Mouse (Mus musculus) heart, embryonic 12.5 days (tissue): ENCODE measurements at regions not wholly inside any gene's neighbourhood (a gene's known extent, or its start where the extent isn't known, plus 50 kb on each side); places are given as distances from the start of the nearest gene placed in this dataset.

Experiments
- ATAC-seq: fragments of 200-750 bp; cut with Nextera tagmentation; 2 replicates; pipeline ENCODE4 v1.8.0; 2017; ENCODE audit warnings: moderate TSS enrichment, moderate library complexity; ENCODE audit not compliant: insufficient number of reproducible peaks, low FRiP score
- H3K27ac ChIP-seq: fragments of 300-500 bp; sonication (generic); 2 replicates; pipeline ENCODE4 v1.5.1; 2016; ENCODE audit warnings: mild to moderate bottlenecking, moderate library complexity; ENCODE audit not compliant: poor library complexity, severe bottlenecking
- H3K27me3 ChIP-seq: fragments of 300-500 bp; sonication (generic); replicated peaks from 2 replicates; pipeline ENCODE4 v1.6.1; 2016; ENCODE audit warnings: mild to moderate bottlenecking, moderate library complexity
- H3K36me3 ChIP-seq: fragments of 300-500 bp; sonication (generic); 2 replicates; pipeline ENCODE4 v1.6.1; 2016; ENCODE audit warnings: mild to moderate bottlenecking, moderate library complexity
- H3K4me1 ChIP-seq: fragments of 300-500 bp; sonication (generic); replicated peaks from 2 replicates; pipeline ENCODE4 v1.6.1; 2016; ENCODE audit warnings: mild to moderate bottlenecking
- H3K4me2 ChIP-seq: fragments of 300-500 bp; sonication (generic); 2 replicates; pipeline ENCODE4 v1.6.1; 2016; ENCODE audit warnings: mild to moderate bottlenecking, moderate library complexity
- H3K4me3 ChIP-seq: fragments of 300-500 bp; sonication (generic); 2 replicates; pipeline ENCODE4 v1.5.1; 2016; ENCODE audit warnings: mild to moderate bottlenecking
- H3K9ac ChIP-seq: fragments of 300-500 bp; sonication (generic); 2 replicates; pipeline ENCODE4 v1.6.1; 2016; ENCODE audit warnings: mild to moderate bottlenecking, moderate library complexity
- H3K9me3 ChIP-seq: fragments of 300-500 bp; sonication (generic); replicated peaks from 2 replicates; pipeline ENCODE4 v1.6.1; 2016; ENCODE audit warnings: mild to moderate bottlenecking, moderate library complexity
- WGBS: fragments of 180-500 bp; shearing (Covaris S2); methylation state at CpG from one replicate; pipeline ENCODE4 v1.1.7; 2016; 5-methylcytosine and 5-hydroxymethylcytosine counted together

- Histone ChIP-seq H3K4me2 (no peak overlapping the region), H3K9ac (no peak overlapping the region), H3K27me3 (no peaks in the 10 kb centered on the region), H3K4me3 (no peak overlapping the region), H3K9me3 (no peaks in the 10 kb centered on the region), H3K36me3 (no peaks in the 10 kb centered on the region), H3K27ac (no peak overlapping the region), H3K4me1 (no peaks in the 10 kb centered on the region)
- WGBS, result 83% methylated on average over 3 of the region's 3 CpGs
- no peak for ATAC-seq
Measured at GRCm38 (mm10) chr3:110626326-110626725, 375.5 kb upstream of the Prmt6 start.

- ATAC-seq, result no peak
- Histone ChIP-seq H3K9me3 (no peaks in the 10 kb centered on the region), H3K4me3 (no peak overlapping the region), H3K27me3 (no peaks in the 10 kb centered on the region), H3K4me2 (no peak overlapping the region), H3K4me1 (no peaks in the 10 kb centered on the region), H3K9ac (no peak overlapping the region), H3K36me3 (no peaks in the 10 kb centered on the region), H3K27ac (no peak overlapping the region)
- WGBS, result 61% methylated on average over 4 of the region's 4 CpGs
Measured at GRCm38 (mm10) chr3:110599175-110599853, 348.5 kb upstream of the Prmt6 start.

- 72% methylated on average over 2 of the region's 2 CpGs for WGBS
- no peak overlapping the region for H3K27ac ChIP-seq
- no peak for ATAC-seq
- no peaks in the 10 kb centered on the region for H3K9me3 ChIP-seq
- H3K9ac ChIP-seq, result no peak overlapping the region
- H3K4me3 ChIP-seq, result no peak overlapping the region
- no peaks in the 10 kb centered on the region for H3K4me1 ChIP-seq
- no peak overlapping the region for H3K4me2 ChIP-seq
- H3K36me3 ChIP-seq, result no peaks in the 10 kb centered on the region
- no peaks in the 10 kb centered on the region for H3K27me3 ChIP-seq
Measured at GRCm38 (mm10) chr3:110582766-110583165, 332.0 kb upstream of the Prmt6 start.

- H3K27me3 ChIP-seq, result no peaks in the 10 kb centered on the region
- 38% methylated on average over 1 of the region's 1 CpGs for WGBS
Measured at GRCm38 (mm10) chr3:110579261-110579660, 328.5 kb upstream of the Prmt6 start.

GRCm38 (mm10) chr3:110567187-110567586 lies 316.4 kb upstream of the Prmt6 start:
- Histone ChIP-seq H3K27me3 (no peaks in the 10 kb centered on the region), H3K36me3 (no peaks in the 10 kb centered on the region), H3K4me1 (no peaks in the 10 kb centered on the region), H3K9me3 (no peaks in the 10 kb centered on the region), H3K4me3 (no peak overlapping the region), H3K9ac (no peak overlapping the region), H3K27ac (no peak overlapping the region), H3K4me2 (no peak overlapping the region)
- 62% methylated on average over 4 of the region's 4 CpGs for WGBS
- ATAC-seq, result no peak

More at GRCm38 (mm10) chr3:110579261-110579660, 328.5 kb upstream of the Prmt6 start:
- Histone ChIP-seq H3K4me2 (no peak overlapping the region), H3K27ac (no peak overlapping the region), H3K36me3 (no peaks in the 10 kb centered on the region), H3K4me1 (no peaks in the 10 kb centered on the region), H3K9me3 (no peaks in the 10 kb centered on the region), H3K4me3 (no peak overlapping the region), H3K9ac (no peak overlapping the region)
- no peak for ATAC-seq

- H3K4me3 ChIP-seq, result no peak overlapping the region
- 70% methylated on average over 4 of the region's 4 CpGs for WGBS
- no peak overlapping the region for H3K9ac ChIP-seq
- H3K27me3 ChIP-seq, result no peaks in the 10 kb centered on the region
- H3K4me2 ChIP-seq, result no peak overlapping the region
- H3K36me3 ChIP-seq, result no peaks in the 10 kb centered on the region
- no peaks in the 10 kb centered on the region for H3K9me3 ChIP-seq
- no peak overlapping the region for H3K27ac ChIP-seq
- no peaks in the 10 kb centered on the region for H3K4me1 ChIP-seq
- ATAC-seq, result no peak
Measured at GRCm38 (mm10) chr3:110547326-110547725, 296.5 kb upstream of the Prmt6 start.

- ATAC-seq, result no peak
Measured at GRCm38 (mm10) chr3:110538275-110538674, 287.5 kb upstream of the Prmt6 start.

More at GRCm38 (mm10) chr3:110538275-110538674, 287.5 kb upstream of the Prmt6 start:
- Histone ChIP-seq H3K9me3 (no peaks in the 10 kb centered on the region), H3K27me3 (no peaks in the 10 kb centered on the region), H3K36me3 (no peaks in the 10 kb centered on the region), H3K4me3 (no peak overlapping the region), H3K27ac (no peak overlapping the region), H3K4me2 (no peak overlapping the region), H3K9ac (no peak overlapping the region), H3K4me1 (no peaks in the 10 kb centered on the region)
- 59% methylated on average over 2 of the region's 2 CpGs for WGBS
